Mouse (Mus musculus) activated CD4-positive, CD25-positive, alpha-beta regulatory T cell, adult 4 months (primary cell): ENCODE measurements at regions not wholly inside any gene's neighbourhood (a gene's known extent, or its start where the extent isn't known, plus 50 kb on each side); places are given as distances from the start of the nearest gene placed in this dataset.

ENCODE experiments used
- ATAC-seq: one replicate; pipeline ENCODE4 v1.8.0; 2017

DNA sequence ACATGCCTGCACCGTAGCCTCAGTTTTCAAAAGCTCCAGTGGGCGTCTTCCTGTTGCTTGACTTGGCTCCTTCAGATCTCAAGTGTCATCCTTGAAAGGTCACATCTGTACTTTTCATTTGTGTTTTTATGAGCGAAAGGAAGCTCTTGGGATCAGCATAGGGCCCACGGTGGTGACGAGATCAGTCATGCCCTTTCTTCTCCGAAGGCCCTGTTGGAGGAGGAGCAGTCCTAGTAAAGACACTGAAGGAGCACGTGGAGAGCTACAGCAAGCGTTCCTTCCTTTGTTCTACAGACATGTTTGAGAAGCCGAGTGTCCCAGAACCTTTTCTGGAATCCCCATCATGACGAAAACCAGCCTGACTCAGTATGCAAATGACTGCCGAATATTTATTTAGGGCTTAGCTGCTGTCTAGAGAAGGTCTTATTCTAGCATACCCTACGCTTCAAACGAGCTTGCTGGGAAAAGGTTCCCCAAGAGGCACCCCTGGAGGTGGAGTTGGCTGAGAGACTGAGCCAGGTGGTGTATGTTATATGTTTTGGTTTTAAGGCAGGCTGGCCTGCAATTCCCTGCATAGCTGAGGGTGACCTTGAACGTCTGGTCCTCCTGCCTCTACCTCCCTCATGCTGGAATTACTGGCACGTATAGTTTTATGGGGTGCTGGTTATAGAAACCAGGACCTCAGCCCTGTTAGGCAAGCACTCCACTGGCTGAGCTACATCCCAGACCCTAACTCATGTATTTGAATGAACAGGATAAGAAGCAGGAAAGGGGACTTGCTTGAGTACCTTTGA, 285.1 kb upstream of the Cdh5 start:
- ATAC-seq: no peak

DNA sequence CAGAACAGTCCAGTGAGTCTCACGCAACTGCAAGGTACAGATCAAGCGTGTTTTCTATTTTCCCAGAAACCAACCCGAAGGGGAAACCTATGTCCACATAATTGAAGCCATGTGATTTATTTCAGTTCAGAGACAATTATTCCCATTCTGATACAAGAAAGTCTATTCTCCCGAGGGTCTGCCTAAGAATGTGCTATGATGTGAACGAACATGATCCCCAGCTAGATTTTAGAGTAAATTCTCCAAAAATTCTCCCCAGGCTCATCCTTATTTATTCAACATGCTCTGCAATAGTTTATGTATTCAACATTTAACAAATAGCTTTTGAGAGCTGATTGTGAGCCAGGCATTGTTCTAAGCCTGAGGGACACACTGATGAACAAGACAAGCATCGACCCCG, 277.9 kb upstream of the Cdh5 start:
- ATAC-seq: no peak

DNA sequence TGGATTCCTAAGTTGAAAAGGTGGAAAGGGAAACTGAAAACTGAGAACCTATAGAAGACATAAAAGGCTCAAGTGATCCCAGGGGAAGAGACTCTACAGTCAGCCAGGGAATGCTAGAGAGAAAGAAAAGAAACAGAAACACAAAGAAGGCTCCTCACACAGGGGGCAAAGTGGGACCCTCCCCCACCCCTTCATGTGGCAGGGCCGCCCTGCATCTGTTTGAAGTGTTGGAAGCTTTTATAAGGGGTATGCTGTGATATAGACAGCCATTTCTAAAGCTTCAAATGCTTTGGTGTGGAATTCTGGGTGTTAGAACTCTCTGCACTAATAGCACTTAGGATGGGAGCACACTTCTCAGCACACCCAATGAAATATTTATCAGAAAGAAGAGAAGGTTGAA, 276.7 kb upstream of the Cdh5 start:
- no peak for ATAC-seq

DNA sequence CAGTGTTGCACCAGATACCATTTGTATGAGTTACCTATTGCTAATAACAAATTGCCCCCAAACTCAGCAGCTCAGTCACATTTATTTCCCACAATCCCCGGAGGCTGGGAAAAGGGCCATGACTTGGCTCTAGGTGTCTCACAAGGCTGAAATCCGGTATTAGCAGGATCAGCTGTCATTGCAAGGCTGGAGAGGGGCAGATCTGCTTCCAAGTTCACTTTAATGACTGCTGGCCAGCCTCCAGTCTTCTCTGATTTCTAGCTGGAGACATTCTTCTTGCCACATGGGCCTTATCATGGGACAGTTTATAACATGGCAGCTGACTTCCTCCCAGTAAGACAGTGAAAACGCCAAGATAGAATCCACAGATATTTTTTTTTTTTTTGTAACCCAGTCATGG, 276.1 kb upstream of the Cdh5 start:
- ATAC-seq: no peak

DNA sequence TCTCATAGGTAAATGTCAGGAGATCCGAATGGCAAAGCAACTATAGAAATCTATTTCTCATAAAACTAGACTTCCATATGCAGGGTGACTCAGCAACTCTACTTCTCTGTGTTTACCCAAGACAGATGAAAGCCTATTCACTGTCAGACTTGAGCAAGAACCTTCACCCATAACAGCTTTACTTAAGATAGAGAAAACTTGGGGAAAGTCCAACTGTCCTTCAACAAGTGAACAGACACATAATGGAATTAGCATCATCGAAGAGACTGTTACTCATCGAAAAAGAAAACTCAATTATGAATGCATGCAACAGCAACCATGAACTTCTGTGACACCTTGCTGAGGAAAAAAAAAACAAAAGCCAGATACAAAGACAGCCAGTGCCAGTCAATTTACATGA, 271.0 kb upstream of the Cdh5 start:
- ATAC-seq: no peak

DNA sequence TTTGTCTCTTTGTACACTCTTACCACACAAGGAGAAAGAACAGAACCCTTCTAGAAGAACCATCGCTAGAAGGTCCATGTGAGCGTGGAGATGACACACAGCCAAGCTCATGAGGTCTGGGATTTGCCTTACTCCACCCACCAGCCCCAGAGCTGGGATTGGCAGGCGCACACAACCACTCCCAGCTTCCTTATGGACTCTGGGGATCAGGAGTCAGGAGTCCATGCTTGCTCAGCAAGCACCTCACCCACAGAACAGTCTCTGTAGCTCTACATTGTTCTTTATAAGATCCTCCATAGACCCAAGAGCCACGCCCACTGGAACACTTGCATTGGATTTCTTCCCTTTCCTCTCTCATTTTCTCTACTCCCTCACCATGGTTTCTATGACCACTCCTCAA, 261.4 kb upstream of the Cdh5 start:
- ATAC-seq: no peak

DNA sequence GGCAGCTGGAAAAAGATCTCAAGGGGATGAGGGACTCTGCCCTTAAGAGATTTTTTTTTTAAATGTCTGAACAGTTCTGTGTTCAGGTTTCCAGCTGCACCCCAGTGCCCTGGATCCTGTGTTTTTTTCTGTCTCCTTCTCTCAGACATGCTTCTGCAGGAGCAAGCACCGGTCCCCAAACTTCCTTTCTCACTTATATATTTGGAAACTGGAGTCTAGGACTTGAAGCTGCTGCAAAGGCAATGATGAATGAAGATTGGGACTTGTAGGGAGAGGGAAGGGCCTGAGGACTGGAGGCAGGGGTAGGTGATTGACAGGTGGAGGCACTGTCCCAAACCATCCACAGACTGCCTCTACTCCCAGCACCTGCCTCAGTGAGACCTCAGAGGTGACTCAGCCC, 255.5 kb upstream of the Cdh5 start:
- ATAC-seq: no peak

DNA sequence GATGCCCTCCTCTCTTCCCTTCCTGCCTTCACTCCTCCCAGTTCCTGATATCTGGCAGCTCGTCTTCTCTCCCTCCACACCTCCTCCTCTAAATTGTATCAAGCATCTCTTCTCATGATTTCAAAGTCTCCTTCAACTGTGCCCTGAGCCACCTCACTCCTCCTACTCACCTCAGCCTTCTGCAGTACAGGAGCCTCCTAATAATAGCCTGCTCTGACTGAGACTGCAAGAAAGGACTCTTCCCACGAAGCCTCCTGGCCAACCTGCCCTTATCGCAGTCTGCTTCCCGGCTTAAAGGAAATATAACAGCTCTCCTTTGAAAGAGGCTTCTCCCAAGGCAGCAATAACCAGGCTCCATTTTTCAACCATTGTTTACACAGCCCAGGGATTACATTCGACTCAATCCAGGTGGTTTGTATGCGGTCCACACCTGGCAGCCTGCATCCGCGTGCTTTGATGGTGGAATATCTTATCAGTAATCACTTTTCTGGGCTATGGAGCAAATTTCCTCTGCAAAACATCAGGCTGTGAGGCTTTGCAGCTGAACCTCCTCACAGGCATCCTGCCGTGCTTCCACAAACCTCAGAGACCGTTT, 254.9 kb upstream of the Cdh5 start:
- ATAC-seq: no peak

DNA sequence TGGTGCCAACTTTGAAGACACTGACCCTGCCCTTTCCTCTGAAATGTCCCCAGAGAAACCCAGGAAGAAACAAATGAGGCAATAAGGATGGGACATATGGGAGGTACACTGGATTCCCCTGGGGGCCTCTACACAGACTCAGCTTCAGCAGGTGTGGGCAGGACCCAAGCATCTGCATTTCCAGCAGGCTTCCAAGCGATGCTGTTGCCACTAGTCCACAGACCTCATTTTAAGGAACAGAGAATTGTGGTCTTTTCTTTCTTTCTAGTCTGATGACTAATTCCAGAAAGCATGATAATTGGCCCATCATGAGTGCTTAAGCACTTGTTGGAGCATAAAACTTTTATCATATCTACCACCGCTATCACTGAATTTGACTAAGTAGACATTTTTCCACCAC, 251.6 kb upstream of the Cdh5 start:
- ATAC-seq: no peak

DNA sequence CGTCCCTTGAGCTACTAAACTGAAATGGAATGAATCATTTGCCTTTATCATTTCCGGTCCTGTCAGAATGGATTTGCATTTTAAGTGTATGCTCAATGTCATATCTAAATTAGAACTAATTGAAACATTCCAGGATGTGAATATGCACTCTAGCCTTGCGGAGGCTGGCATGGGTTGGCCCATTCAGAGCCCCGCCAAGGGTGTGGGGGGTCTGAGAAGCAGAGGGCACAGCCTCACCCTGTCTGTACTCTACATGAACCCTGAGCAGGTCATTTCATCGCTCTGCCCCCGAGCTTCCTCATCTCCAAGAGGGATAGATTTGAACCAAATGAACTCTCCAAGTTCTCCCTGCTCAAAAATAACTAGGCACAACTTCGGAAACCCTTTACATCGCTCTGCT, 250.1 kb upstream of the Cdh5 start:
- no peak for ATAC-seq

DNA sequence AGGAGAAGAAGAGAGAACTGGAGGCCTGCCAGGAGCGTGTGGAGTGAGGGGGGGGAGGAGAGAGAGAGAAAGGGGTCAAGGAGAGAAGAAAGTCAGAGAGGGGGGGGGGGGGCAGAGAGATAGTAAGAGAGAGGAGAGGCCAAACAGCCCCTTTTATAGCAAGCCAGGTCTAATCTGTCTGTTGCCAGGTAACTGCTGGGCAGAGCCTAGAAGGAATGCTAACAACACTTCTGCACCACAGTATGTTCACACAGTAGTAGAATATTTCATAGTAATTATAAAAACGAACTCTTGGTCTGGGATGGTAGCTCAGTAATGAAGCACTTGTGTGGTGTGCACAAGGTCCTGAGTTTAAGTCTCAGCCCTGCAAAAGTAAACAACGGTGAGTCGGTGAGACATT, 248.4 kb upstream of the Cdh5 start:
- no peak for ATAC-seq

DNA sequence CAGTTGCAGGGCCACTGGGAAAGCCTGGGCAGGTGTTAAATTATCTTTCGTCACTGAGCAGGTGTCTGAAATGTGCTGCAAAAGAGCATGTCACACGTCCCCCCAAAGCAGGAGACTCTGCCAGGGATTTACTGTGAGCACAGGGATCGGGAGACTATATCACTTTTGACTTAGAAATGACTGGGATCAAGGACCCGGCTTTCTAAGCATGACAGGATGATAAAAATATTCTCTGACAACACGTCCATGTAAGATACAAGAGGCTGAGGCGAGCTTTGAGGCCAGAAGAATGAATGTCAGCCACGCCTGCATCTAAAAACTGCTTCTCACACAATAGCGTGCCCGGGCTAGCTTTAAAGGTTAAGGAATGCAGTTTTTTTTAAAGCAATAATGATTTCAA, 246.1 kb upstream of the Cdh5 start:
- no peak for ATAC-seq

DNA sequence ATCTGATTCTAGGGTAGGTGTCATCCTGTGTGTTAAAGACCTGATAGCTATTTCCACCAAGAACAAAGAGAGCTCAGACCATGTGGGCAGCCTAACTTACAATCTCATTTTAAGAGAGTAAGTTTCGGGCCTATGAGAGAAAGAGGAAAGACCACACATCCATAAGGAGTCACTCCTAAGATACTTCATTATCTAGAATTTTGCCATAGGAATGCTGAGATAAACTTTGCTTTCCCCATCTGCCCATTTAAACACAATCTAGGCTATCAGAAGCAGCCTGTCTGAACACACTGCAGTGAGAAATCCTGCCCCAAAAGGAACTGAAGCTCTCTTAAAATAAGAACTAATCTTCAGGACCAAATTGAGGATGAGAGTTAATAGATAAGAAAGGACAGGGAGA, 242.3 kb upstream of the Cdh5 start:
- ATAC-seq: no peak

DNA sequence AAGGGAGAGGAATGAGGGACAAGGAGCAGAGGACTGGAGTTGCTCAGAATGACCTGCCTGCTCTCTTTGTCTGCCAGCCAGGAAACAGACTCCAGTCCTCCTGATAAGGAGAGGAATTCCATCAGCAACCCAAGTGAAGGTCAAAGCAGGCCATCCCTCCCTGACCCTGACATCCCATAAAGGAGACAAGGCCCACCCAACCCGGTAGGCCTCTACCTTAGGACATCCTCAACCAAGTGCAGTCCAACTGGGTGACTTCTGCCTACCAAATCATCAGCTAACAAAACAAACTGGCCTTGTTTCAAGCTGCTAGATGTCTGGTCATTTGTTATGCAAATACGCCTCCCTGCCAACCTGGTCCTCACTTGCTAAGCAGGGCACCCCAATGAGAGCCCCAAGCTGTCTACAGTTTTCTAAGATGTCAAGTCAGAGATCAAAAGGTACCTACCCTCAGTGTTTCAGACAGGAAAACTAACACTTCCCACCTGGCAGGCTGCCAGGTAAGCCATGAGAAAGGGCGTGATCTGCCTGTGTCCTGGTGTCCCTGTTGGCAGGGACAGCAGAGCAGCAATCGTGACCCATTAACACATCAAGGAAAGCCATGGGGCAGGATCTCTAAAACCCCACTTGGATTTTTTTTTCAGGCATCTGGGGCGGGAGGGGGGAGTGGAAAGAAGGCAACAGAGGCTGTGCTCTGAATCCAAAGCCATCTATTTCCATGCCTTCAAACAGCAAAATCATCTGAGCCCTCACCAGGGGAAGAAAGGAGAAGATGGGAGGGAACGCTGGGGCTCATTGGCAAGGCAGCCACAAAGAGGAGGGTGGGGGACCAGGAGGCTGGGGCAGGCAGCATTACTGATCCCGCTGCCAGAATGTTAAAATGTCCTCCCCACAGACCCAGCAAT, 227.6 kb upstream of the Cdh5 start:
- ATAC-seq: no peak

DNA sequence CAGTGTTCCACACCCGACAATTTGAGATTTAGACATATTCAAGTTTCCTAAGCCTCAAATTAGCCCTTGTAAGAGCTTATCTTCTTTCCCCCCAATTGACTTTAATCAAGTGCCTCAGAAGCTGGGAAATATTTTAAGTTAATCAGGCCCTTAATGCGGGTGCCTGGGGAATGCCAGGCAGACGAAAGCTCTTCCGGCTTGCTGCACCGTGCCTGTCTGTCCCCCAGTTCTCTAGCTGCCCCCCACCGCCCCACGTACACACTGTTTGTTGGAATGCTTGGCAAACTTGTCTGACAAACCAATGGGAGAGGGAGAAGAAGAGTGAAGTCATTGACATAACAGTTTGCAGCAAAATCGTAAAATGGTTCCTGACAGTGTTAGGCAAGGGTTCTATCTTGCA, 226.9 kb upstream of the Cdh5 start:
- ATAC-seq: no peak

DNA sequence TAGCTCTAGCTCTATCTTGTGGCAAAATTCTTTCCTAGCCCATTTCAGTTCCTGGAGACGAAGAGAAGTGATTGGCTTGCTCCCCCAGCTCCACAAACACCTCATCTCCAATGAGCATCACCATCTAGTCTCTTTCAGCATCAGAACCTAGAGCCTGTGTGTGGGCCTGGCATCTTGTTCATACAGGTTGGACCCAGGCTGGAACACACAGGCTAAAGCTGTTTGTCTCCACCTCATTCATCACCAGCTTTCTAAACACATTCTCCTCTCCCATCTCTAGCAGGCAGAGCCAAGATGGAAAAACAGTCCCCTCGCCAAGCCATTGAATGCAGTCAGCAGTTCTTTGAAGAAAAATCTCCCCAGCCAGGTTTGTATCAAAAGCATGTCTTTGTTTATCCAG, 221.9 kb upstream of the Cdh5 start:
- no peak for ATAC-seq

DNA sequence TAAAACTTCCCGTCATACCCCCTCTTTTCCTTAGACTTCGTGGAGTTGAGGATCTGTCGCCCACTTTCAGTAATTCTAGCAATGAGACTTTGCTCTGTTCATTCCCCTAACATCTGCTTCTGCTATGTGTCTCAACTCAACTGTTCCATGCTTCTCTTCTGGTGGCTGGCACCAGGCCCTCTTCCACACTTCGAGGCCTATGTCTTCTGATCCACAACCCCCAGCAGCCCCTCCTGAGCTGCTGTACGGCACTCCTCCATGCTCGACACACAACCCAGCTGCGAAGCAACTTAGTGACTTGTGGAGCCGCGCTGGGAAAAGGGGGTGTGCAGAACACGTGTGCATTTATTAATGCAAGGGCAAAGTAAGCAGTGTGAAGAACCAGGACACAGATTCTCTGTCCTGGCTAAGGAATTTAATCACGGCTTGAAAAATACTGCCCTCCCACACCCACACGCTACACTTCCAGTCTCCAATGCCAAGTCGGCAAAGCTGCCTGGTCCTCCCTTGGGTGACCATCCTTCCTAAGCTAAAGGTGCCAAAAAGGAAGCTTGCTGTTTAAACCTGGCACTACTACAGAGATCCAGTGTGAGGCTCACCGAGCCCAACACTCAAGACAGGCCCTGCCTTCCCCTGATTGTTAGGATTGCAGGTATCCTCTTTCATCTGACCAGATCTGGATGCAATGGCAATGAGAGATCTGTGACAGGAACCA, 220.8 kb upstream of the Cdh5 start:
- no peak for ATAC-seq

DNA sequence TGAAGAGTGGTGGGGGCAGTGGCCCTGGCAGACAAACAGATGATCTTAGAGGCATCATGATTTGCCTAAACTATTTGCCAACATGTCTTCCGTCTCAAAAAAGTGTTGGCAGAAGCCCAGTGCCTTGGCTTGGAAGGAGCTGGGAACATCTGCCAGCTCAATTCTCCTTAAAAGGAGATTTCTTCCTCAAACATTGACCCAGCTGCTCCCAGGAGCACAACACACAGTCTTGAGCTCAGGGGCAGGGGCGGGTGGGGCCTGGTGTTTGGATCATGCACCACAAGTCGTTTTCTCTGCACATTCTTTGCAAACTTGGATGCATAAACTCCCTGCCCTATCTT, 220.3 kb upstream of the Cdh5 start:
- no peak for ATAC-seq

DNA sequence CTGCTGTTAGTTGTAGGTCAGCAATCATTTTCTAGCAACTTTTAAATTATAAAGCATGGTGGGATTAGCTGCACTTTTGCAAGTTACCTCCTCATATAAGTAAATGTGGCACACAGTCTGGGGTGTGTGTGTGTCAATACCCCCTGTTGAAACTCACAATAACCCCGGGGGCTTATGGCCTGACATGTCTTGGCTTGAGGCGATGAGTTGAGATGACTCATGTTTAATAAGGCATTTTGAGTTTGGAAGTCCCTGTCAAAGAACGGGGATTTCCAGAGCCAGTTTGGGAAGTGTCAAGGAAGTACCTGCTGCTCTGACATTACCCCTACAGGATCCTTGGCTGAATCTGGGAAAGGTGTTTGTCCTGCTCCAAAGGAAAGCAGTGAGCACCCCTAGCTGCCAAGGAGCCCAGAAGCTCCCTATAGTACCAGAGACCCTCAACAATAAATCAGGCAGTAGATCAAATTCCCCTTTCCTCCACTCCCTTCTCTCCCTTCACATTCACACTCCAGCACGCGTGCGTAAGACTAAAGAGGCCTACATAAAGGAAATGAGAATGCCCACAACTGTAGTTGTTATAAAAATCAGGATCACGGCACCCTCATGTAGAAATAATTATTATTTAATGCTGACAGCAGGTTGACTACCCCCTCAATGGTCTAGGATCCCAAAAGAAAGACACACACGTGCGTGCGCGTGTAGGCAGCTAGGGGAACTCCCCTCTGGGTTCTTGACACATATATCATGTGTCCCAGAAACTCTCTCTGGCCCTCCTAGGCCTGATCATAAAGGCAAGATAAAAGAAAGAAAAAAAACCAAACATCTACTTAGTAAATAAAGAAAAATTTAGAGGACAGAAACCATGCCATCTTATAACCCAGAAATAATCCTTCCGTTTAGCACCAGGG, 216.3 kb upstream of the Cdh5 start:
- no peak for ATAC-seq

DNA sequence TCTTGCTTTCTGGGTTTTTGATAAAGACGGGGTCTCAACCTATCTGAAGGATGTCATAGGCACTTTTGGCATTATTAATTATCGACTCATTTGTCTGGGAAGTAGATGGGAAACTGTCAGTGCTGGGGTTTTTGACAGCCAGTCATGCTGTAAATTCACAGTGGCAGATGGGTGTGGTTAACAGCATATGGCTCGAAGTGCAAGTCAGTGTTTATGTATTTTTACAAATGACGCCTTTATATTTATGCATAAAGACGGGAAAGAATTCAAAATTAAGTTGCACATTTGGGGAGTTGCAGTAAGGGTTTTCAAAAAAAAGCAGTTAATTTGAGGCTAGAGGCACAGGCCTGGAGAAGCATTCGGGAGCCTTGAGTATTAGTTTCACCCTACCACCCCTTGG, 206.8 kb upstream of the Cdh5 start:
- ATAC-seq: no peak

DNA sequence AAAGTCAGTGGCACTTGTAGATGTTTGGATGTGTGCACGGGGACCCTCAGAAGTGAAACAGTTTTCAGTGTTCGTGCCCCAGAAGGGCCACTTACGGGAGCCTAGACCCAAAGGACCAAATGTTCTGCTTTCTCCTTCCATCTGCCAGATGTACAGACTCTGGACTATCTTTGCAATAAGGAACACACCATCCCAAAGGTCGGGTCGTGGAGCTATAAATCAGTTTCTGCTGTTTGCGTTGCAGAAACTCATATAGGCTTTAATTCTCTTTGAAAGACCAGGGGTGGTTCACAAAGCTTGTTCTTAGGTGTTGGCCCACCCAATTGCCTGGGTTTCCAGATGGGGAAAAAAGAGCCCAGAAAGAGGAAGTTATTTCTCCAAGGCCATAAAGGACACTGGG, 206.3 kb upstream of the Cdh5 start:
- ATAC-seq: no peak

DNA sequence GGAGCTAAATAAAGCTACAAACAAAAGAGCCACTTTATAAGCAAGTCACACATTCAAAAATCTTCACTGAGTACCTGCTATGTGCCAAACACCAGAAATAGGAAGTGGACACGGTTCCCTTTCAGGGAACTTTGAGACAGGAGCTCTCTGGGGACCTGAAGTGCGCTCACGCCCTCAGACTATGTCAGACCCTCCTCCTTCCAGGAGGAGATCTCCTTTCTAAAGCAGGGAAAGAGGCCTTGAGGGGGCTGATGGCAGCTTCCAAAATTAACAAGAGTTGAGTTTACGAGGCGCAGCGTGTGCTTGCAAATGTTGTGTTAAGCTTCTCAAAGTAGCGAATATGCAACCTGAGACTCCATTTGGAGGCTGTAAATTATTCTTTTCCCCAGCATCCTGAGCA, 204.0 kb upstream of the Cdh5 start:
- no peak for ATAC-seq
